Mouse (Mus musculus) spleen, postnatal 4 days (tissue): Measurements from ENCODE around the gene Ubap2l.
A peak's percentile ranks its signal among the peaks of the same experiment; 100 is the strongest.

ENCODE experiments used
- DNase-seq, 2 experiments: peaks; one replicate each; pipeline ENCODE4 v3.0.0; 2022; ENCODE audit warnings: low spot score in 2 of 2

The Ubap2l gene

DNA sequence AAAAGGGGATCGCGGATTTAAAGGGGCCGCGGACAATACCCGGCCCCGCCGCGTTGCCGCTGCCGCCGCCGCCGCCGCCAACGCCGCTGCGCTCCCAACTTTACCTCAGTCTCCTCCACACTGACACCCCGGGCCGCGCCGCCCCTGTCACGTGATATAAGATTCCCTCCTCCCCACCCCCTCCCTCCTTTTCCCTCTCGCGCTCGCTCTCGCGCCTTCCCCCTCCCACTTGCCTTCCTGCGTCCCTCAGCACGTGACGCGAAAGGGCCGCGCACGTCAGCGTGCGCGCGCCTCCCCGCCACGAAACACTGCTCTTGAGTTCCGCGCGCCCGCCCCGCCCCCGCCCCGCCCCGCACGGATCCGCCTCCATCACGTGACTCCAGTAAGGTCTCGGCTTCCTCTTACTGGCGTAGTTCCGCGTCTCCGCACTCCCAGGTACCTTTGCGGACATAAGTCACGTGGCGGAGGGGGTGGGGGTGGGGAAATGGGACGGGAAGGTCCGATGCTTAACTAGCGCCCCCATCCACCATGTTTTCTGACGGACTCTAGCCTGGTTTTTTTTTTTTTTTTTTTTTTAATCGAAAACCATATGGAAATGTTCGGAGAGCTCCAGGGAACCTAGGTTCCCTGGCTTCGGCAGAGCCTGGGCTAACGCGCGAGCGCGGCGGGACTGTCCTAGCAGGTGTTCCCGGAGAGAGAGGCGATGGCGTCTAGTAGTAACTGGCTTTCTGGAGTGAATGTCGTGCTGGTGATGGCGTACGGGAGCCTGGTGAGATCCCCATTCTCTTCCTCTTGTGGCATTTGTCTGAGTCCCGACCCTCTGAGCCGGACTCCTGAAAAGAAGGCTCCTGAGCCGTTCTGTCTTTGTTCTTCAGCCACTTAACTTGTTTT is at the start of gene Ubap2l:
Ubap2l (minus strand) TSS at position 278 of the 891 bp plus-strand sequence.
- peak; percentile 92 to 94 for DNase-seq

DNA sequence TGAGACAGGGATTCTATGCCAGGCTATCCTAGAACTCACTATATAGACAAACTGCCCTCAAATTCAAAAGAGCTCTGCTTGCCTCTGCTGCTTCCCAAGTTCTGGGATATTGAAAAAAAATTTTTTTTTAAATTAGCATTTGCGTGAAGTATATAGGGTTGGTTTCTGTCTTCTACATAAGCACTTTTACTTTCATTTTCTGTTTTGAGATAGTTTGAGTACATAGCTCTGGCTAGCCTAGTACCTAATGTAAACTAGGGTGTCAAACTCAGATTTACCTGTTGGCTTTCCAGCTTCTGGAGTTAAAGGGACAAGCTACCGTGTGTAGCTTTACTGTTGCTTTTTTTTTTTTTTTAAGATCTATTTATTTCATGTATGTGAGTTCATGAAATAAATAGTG is 49.2 kb upstream of the Ubap2l start:
- no peak for DNase-seq

DNA sequence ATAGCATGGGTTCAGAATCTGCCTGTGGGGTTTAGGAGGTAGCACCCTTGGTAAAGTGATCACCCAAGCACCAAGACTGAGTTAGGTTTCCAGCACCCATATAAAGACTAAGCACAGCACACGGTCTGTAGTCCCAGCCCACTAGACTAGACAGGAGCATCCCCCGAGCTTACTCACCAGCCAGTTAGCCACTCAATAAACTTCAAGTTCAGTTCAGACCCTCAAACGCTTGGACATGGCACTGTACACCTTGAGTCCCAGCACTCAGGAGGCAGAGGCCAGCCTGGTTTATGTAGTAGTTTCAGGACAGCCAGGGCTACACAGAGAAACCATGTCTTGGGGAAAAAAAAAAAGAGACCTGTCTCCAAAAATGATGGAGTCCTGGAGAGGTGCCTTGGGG is 48.6 kb upstream of the Ubap2l start:
- DNase-seq, result no peak

DNA sequence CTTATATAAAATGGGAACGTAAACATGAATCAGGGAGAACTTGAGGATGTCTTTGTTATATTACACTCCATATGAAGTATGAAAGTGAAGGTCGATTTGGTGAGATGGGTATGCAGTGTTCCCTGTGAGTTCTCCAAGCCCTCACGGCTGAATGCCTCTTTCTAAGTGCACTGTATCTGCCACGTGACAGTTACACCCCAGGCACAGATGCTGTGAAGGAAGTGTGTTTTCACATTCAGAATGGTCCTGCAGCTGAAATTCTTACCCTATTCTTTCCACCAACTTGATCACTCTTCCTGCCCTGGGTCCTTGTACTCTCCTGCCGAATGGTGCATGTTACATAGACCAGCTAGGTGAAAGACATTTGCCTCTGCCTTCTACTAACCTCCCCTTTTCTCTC is 45.5 kb upstream of the Ubap2l start:
- DNase-seq, result no peak

DNA sequence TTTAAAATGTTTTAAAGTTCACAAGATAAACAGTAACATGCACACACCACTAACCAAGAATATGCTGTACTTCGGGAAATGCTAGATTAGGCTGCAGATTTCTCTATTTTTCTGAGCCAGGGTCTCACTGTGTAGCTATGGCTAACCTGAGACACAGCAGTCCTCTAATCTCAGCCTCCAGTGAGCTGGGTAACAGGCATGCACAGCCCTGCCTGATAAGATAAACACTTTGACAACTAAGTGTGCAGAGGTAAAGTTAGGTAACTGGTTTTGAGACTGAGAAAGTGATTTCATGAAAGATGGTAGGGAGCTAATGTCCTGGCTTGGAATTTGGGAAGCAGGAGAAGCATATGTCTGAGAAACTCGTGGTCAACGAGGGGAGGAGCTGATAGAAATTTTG is 42.0 kb upstream of the Ubap2l start:
- no peak for DNase-seq

DNA sequence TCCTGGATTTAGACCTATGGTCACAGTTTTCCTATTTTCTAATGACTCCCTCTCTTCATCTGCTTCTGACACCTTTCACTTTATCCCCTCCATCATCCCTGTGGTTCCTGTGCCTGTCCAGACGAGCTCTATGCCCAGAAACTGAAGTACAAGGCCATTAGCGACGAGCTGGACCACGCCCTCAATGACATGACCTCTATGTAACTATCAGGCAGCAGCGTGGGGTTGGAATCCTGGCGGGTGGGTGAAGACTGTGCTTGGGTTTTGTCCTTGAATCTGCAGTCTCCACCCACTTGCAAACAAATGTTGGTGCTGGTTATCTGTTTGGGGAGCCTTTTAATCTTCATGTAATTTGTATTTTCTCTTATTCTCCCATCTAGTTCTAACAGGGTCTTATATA is 38.5 kb upstream of the Ubap2l start:
- no peak for DNase-seq

DNA sequence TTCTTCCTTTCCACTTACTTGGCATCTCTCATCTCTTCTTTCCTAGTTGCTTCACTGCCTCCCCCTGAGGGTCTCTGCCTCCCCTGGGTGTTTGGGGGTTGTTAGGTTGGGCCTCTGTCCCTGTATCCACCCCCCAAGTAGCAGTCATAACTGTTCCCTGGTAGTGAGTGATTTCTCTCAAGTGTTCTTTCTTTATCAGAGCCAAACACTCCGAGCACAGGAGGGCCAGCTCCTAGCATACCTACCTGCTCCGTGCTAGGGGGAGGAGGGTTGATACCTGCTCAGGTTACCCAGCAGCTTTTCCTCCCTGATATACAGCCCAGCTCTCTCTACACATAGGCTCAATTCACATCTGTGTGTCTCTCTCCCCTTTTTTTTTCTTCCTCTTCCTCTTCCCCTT is 36.2 kb upstream of the Ubap2l start:
- DNase-seq, result no peak

DNA sequence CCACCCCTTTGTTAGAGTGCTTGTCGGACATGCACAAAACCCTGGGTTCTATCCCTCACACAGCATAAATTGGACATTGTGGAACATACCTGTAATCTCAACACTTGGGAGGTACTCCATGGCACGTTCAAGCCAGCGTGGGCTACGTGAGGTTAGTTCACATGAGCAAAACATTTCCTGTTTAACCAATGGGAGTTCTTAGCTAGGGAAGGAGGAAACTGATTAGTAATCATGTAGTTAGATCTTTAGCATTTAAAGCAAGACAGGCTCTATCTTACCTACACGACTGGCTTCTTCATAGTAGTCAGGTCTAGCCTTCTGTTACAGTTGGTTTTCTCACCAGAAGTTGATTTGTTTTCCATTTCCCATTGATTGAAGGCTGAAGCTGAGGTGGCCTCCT is 33.6 kb upstream of the Ubap2l start:
- no peak for DNase-seq

DNA sequence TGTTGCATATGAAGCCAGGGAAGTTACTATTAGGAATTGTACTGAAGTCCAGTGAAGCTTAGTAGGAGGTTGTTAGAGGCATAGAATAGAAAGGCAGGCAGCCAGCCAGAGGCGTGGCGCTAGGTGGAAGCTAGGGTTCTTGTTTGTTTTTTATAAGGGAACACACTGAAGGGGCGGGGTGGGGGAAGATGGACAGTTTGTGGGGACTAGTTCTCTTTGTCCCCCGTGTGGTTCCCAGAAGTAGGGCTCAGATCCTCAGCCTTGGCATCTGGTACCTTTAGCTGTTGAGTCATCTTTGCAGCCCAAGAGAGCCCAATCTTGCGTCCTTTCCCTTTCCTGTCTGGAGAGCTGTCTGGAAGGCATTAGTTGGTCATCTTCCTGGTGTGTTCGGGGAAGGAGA is 32.9 kb upstream of the Ubap2l start:
- no peak for DNase-seq

DNA sequence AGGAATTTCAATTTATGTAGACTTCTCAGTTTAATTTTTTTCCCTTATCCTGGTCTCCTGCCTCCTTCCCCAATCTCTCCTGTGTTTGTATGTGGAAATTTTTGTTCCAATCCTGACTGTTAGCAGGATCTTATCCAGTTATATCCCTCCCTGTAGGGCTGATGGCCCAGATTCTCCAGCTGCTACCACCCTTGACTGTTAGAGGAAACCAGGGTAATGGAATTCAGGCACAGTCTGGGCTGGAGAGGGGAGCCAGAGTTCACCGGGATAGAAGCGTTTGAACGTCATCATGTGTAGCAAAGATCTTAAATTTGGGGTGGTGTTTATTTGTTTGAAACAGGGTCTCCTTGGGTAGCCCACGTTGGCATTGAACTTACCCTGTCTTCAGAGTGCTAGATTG is 32.4 kb upstream of the Ubap2l start:
- DNase-seq, result no peak

DNA sequence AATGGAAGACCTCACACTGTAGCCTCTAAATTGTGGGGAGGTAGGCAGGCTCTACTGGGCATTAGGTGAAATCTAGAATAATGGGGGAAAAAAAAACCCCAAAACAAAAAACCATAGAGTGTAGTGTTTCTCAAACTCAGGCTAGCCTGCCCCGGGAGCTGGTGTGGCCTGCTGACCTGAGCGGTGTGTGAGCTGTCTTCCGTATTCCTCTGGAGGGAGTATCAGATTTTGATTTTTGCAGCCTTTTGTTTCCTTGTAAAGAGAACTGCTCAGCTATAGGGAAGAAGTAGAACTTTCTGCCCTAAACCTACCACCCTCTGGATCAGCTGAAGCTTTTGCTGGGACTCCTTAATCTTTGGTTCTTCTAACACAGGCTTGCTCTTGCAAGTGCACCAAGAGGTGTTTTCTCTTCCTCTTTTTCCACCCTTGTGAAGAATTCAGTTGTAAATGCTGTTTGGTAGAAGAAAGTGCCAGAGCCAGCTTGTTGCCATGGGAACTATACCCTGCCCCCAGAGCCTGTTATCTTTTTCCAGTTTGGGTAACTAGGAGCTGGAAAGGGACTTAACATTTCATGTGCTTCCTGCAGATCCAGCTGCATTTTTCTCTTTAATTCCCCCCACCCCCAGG is 31.4 kb upstream of the Ubap2l start:
- DNase-seq, result no peak

DNA sequence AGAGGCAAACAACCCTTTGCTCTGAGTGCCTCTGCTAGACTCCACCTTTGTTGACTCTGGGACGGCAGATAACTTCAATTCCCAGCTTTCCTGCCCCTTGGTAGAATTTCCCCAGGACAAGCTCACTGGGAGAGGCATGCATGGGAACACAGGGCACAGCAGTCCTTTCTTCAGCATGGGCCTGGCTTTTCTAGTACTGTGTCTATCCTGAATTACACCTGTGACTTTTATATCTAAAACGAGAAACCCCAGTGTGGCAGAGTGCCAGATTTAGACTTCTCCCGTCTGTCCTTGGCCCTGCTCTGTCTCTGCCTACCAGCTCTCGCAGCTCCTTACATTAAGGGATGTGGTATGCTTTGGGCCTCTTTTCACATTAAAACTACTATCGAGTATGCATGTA is 30.6 kb upstream of the Ubap2l start:
- DNase-seq, result peak in 1 of 2 experiments; percentile 27

DNA sequence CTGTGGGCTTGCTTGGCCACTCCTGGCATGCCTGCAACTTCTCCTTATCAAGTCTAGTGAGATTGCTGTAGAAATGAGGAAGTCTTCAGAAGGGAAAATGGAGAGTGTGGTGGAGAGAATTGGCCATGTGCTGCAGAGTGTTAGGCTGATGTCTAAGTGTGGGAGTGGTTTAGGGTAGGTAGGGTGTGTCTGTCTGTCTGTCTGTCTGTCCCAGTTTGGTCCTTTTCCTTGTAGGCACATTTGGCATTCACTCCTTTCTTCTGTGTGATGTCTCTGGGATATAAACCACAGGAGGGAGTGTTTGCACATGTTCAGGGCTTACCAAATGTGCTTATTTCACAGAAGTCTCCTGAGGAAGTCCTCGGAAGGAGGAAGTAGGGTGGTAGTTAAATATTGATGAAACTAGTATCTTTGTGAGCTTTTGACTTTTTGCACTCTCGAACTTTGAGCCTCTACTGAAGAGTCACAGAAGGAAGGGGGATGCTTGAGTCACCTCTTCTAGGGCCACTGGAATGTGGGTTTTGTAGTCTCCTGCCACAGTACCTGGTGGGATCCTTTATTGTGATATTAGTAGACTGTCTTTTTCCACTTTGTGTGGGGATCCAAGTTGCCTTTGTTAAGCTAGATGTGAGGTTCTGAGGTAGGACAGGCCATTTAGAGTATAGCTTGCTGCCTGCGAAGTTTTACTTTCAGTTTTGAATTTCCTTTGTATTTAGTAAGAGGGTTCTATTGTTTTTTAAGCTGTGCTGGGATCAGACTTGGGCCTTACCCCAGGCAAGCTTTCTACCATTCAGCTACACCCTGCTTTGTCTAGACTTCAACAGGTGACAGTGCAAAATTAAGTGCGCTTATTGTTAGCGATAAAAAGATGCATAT is 29.2 kb upstream of the Ubap2l start:
- no peak for DNase-seq

DNA sequence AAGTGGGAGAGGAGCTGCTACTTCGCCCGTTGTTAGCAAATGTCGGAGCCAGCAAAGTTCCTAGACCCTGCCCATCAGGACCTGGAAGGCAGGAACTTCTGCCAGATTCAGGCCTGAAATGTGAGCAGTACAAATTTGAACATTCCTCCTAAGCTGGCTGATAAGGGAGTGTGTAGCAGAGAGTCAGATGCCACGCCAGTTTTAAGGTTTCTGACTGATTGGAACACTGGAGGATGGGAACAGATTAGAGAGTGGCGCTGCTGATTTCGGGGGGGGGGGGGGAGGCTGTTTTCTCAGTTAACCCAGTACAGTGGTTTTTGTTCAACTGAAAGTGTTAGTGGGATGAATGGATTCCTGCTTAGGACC is 28.1 kb upstream of the Ubap2l start:
- DNase-seq, result no peak

DNA sequence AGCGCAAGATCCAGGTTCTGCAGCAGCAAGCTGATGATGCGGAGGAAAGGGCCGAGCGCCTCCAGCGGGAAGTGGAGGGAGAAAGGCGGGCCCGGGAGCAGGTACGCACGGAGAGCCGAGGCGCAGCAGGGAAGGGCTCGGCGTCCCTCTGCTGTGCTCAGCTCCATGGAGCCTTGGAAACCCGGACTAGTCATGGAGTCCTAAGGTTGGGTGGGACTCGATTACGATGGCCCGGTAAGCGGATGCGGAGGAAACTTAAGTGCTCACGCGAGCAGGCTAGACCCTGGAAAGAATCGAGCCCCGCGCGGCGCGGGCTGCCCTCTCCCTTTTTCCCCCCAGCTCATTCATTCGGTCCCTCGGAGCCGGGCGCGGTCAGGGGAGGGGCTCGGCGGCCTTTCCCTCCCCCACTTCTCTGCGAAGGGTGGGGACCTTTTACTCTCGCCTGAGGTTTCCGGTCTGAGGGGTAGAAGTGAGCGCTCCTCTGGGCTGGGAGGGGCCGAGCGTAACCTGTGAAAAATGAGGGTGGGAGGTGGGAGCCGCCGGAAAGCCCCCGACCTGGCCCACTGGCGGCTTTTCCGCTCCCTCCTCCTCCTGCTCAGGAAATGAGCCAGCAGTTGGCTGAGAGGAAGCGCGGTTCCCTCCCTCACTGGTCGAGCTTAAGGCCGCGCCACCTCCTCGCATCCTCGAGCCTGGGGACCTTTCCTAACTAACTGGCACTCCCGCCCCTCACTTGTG is 27.5 kb upstream of the Ubap2l start:
- peak; percentile 74 to 86 for DNase-seq

DNA sequence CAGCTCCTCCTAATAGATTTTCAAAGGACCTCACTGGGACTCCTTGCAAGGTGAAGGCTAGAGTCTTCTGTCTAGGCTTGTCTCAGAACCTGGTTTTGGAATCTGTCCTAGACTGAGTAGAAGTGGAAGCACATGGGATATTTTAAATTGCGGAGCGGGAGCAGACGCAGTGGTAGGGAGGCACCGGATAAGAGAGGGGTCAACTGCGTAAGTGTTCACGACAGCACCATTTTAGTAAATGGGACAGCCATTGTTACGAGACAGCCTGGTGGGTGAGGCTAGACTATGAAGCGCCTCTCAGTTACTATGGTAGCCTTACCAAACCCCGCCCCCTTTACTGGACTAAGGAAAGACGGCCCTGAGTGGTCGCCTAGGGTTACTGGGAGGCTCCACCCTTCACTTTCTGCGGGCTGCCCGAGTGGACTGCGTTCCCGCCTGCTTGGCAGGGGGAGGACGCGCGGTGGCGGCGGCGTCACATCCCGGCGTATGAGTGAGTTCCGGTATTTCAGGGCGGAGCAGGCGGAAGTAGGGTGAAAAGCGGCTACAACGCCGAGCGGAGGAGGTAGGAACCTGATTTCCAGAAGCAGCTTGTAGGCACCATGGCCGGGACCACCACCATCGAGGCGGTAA is 26.8 kb upstream of the Ubap2l start:
- DNase-seq, result peak; percentile 91 to 93

DNA sequence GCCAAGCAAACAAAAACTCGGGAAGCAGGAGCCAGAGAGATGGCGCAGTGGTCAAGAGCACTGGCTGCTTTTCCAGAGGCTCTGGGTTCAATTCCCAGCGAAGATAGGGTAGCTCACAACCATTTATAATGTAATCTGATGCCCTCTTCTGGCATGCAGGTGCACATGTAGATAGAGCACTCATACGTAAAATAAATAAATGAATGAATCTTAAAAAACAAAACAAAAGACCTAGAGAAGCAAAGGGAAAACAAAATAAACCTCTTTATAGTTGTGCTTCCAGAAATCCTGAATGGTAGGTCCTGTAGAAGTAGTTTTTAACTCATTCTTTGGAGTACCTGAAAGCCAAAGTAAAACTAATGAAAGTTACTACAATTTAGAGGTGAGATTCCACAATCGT is 25.8 kb upstream of the Ubap2l start:
- no peak for DNase-seq

DNA sequence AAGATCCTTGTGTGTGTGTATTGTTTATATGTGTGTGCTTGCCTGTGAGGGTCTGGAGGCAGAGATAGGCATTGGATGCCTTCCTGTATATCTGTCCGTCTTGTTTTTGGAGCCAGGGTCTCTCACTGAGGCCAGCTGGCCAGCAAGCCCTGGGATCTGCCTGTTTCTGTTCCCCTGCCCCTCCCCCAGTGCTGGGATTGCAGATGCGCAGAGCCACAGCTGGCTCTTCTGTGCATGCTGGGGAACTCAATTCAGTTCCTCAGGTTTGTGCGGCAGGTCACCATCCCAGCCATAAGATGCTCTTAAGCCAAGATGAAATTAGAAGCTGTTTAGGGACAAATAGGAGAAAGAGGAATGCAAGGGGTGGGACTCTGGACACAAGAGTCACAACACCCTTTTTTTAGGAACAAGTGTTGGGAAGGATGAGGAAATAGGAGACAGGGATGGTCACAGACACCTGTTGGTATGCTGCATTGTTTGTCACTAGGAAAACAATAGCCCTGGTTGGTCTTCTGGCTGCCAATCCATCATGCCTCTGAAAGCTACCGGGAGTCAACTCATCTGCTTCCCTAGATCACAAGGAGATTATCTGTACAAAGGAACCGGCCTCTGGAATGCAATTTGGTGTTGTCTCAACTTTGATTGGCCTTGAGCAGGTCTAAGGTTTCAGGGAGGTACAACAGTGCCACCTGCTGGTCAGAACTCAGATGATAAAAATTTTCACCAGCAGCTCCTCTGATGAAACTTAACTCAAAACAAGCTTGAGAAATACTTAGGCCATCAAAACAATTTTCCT is 24.7 kb upstream of the Ubap2l start:
- DNase-seq, result peak; percentile 79 to 93

DNA sequence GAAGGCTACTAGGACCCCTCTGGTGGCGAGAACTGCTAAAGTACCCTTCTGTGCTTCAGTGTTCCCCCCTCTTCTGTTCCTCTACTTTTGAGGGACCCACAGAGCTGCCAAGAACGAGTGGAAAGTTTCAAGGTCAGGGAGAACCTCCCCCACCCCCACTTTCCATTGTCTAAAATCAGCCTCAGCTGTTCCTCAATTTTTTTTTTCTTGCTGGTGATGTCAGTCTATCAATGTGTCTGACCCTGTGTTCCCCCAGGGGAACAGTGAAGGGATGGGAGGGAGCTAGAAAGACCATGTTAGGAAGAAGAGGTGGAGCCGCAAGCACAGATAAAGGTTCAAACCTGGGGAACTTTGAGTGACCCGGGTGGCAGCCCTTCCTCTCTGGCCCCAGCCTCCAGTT is 19.9 kb upstream of the Ubap2l start, which contains the start of gene Tpm3:
Tpm3 (plus strand) TSS at position 356 of the 400 bp plus-strand sequence.
- no peak for DNase-seq

DNA sequence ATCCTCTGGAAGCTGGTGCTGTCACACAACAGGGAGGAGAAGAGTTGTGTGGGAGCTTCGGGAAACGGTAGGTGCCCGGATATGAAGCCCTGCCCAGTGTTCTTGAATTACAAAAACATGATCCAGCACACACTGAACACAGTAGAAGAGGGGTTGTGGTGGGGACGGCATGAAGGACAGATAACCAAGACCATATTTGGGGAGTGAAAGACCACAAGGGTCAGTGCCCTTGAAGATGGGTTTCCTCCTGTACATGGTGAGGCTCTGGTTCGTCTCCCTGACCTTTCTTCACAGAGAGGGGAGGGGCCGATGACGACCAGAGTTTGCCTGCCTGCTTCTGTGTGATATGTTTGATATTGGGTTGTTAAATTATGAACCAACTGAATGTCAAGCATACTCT is 17.3 kb upstream of the Ubap2l start:
- DNase-seq, result no peak
